Mouse (Mus musculus): ENCODE data around the gene Scamp1.

Gene Scamp1

DNA sequence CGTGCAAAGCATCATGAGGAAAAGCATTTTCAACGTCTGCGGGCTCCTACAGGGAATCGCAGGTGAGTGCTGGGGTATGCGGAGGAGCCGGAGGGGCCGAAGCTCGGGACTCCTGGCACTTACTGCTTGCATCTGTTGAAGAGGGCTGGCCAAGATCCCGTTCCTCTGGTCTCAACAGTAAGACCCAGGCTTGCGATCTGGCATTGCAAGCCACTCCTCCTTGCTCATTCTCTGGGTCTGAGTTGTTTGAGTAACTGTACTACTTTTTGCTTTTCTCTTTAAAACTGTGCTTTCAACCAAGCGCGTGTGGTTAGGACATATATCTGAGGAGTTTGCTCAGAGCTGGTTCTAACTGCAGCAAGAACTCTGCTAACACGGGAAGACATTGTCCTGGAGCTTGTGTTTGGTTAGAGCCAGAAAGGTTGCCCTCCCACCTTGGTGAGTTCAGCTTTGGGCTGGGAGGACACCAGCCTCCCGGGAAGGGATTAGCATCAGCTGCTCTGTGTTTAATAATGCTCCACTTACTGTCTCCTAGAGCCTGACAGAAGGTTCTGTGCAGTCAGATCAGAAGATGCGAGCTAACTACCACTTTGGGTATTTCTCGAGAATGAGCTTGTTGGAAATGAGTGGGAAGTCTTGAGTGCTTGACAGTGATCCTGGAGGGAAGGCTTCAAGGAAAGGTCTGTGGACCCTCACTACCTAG lies 110.9 kb downstream of the Scamp1 start:
- DNase-seq = peak; percentile 34

DNA sequence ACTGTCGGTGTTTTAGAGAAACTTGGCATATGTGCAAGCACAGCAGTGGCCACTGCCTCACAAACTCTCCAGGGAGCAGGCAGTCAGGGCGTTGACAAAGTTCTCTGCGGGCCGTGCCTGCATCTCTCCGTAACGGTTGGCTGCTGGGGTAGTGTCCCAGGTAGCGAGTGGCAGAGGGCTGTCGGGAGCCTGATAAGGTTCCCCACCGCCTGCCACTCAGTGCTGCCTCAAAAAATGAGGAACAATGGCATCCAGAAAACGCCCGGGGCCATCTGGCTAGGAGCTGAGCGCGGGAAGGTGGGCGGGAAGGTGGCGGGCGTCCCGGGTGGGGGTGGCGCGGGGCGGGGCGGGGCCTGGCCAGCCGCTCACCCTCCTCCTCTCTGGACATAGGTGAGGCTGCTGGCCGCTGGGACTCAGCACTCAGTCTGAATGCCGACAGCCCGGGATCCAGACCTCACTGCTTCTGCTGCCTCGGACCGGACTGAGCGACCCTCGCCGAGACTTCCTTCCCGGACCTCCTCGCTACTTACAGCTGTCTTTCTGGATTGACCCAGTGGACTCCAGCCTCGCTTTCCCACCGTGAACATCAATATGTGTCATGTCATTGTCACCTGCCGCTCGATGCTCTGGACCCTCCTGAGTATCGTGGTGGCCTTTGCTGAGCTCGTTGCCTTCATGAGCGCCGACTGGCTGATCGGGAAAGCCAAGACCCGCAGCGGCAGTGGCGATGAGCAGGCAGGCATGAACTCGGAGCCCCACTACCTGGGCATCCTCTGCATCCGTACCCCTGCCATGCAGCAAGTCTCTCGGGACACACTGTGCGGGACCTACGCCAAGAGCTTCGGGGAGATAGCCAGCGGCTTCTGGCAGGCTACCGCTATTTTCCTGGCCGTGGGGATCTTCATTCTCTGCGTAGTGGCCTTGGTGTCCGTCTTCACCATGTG lies 111.8 kb downstream of the Scamp1 start:
- DNase-seq = peak; percentile 69

DNA sequence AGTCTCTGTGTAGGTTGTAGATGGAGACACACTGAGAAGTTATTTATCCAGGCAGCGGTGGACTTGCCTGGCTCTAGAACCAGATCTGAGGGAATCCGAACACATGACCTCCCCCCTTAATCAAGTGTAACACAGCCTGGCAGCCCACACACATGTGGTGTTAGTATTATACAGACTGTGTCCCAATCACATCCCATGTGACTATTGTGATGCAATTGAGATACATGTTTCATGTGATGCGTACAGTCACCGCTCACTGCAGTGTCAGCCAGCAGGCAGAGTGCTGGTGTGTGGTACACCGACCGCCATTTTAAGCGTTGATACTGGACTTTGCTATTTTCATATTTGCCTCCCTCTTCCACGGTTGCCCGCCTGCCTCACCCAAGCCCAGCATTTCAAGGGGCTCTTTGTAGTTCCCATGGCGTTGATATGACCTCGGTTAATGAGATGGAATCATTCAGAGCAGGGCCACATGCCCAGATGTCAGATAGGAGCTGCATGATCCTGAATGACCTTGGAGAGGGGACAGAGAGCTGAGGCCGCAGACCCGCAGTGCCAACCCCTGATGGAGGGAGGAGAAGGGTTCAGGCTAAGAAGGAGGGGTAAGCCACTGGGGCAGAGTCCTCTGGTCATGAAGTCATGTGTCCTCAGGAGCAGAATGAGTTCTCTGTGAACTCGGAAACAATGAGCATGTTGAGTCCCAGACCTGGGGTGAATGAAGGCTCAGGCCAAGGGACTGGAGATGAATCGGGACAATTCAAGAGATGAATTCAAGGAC lies 112.9 kb downstream of the Scamp1 start:
- peak; percentile 43 for DNase-seq

DNA sequence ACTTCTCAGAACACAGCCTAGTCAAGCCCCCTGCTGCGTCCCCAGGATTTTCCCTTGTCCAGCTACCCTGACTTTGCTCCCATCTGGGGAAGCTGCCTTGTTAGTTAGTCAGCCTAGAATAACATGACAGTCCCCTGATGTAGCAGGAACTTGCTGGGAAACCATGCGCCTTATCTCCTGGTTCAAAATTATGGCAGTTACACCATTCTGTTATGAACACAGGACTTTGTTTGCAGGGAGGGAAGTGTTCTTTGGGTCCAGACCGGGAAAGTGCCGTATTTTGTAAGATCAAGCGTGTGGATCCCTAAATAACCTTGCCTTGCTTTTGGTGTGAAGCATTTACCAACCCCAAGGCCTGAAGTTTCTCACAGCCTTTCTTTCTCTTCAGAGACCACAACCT lies 114.0 kb downstream of the Scamp1 start:
- DNase-seq = no peak

DNA sequence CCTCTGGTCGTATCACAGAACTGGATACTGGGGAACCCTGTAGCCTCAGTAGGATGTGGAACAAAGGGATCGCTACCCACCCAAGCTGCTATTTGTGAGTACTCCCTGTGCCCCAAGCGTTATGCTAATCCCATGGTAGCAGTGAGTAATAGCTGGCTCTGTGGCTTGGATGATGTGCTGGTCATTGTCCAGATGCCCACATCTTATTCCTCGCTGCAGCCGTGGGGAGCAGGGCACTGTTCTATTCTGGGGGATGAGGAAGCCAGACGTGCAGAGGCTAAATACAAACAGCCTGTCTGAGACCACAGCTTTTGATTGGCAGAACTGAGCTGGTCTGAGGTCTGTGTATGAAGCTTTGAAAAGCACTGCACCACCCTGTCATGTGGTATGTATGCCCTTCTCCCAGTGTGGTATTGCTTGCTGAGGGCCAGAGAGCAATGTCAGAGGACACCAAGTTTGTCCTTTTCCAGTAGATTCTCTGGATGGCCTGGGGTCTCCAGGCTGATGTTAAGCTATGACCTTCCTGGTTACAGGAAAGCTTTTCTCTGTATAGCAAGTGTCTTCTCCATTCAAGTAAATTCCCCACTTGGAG lies 116.2 kb downstream of the Scamp1 start:
- no peak for DNase-seq

DNA sequence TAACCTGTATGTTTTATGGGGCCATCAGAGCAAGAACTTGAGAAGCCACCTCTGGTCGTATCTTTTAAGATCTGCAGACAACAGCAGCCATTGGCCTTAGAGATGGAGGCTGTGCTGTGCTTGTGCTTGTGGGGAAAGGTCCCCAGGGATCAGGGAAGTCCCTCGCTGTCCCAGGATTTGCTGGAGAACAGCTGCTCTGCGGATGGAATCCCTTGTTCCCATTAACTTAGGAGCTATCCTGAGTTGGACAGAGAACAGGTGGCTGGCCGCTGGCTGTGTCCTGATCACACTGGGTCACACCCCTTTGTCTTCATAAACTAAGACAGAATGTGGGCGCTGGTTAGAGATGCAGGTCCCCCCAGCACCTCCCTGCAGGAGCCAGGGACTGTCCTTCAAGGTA lies 117.3 kb downstream of the Scamp1 start:
- no peak for DNase-seq

DNA sequence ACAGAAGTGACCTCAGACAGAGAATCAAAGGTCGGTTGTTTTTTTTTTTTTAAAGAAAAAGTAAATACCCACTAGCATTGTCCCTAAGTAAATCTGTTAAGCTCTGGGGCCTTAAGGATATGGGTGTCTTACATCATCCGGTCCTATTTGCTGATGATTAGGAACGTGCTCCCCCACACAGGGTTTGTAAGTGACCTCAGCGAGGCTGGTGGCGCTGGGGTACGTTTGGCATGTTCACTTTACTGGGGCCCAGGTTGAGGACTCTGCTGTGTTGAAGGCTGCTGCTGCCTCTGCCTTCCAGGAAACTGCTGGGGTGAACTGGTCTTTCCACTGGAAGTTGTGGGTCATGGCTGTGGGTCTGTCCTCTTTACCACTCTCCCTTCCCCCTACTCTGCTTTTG lies 121.2 kb downstream of the Scamp1 start:
- DNase-seq = no peak

DNA sequence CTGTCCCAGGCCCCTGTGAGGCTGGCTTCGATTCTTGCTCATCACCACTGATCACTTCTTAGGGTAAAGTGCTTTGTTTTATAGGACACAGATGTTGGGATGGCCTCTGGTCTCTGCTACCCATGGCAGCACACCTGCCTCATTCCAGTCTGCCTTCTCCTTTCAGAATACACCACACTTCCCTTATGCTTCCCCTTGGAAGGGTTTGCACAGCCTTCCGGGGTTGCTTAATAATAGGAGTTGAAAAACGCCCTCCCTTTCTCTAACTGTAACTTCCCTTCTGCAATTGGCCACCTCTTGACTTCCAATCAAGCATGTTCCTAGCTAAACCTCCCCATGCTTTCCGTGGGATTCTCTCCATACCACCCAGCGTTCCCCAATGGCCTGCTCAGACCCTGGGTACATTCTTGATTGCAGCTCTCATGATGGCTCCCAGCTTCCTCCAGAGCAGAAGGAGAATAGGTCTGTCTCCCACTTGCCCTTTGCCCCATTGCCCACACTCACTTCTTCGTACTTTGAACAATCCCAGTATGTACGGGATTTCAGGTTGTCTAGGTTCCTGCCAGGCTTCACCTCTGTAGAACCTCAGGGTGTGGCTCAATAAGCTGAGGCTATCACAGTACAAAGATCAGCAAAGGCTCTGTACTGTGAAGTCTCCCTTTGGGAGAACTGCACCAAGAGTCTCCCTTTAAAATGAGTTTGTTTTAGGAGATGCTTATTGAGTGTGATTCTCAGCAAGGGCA lies 126.0 kb downstream of the Scamp1 start:
- DNase-seq = no peak

DNA sequence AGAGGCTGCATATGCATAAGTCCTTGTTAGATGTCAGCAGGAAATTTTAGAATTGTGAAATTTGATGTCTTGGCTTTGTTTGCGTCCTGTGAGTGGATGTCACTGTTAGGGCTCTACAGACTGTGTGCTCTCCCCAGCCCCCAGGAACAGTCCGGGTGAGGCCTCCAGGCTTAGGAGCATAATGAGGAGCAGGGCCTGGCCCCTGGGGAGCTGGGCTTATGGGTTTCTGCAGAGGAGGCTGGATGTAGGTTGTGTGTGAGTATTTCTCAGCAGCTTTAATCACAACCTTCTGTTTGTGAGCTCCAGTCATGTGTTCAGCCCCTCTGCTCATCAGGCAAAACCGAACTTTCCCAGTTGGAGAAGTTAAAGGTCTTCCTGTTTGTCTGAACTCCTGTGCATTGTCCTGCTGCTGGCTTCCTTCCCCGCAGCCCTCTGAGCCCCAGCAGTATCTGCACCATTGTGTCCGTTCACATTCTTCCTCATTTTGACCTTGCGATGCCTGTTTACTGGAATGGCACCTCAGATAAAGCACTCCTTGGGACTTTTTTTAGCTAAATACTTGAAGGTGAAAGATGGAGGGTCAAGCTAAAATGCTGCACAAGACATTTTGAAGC lies 126.7 kb downstream of the Scamp1 start:
- DNase-seq = peak; percentile 64

DNA sequence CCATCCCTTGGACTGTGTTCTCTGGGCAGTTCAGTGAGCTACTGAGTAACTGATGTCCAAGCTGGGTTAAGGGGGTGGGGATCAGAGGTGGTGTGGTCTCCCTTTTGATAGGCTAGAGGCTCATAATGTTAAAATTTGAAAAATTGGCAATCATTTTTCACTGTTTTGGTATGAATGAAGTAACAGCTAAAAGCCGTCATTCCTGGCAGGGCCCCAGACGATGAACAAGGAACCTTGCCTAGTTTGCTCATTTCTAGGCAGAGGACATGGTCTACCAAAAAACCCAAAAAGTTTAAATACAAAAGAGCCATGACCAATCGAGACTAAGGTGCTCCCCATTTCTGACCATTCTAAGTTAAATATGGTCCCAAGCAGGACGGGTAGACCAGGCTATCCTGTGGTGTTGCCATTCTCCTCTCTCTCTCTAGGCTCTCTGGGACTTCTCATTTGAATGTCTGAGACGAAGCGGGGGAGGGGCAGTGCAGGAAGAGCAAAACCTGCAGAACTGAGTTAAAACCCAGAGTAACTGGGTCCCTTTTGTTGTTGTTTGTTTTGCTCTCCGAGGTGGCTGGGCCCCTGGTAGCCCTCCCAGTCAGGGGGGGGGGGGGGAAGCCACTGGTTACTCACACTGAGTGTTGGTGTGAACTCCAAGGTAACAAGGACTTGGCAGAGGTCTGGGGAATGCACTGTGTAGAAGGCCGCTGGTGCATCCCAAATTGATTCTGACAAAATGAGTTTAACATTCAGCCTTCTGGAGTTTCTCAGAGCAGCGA lies 129.8 kb downstream of the Scamp1 start:
- no peak for DNase-seq

DNA sequence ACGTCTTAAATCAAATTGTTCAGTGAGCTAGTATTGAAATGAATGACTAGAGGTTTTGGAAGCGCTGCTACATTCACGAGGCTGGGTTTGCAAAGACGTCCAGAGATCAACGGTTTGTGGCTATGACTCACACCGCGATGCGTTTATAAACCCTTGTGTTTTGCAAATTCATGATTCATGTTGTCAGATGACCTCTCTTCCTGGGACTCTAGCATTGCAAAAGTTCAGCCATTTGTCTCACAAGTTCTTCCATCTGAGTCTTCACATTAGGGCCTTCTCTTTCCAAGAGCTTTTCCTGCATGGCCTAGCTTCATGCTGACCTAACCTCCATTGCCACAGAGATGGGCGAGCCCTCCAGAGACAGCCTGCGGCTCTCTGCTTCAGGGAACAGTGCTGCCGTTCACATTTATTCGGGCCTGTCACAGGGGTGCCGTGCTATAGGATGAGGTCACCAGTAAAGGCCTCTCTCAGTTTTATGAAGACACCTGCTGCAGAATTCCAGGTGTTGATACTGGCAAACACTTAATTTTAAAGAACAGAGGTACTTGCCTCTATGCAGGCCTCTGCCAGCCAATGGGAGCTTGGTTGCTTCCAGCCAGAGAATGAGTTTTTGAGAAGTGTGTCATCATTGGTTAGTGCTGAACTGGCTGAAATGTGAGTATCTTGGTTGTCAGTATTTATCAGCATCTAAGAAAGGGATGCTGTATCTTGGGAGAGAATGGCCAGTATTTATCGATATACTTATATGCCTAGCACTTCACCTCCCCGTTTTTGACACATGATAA lies 131.0 kb downstream of the Scamp1 start:
- DNase-seq = no peak

DNA sequence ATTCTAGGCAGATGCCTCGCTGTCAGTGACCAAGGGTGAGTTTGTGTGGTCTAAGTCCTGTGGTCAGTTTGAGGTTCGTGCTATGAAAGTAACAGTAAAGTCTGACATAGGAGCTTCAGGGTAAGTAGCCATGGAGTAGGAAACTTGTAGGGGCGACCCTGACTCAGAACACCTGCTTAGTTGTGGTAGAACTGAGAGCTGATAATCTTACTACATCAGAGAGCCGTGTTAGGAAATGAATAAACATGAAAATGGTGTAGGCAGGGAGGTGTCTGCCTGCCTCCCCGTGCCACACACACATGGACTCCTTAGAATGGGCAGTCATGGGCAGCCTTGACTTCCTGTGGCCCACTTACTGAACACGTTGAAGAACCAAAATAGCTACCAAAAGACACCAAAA lies 132.0 kb downstream of the Scamp1 start:
- no peak for DNase-seq

DNA sequence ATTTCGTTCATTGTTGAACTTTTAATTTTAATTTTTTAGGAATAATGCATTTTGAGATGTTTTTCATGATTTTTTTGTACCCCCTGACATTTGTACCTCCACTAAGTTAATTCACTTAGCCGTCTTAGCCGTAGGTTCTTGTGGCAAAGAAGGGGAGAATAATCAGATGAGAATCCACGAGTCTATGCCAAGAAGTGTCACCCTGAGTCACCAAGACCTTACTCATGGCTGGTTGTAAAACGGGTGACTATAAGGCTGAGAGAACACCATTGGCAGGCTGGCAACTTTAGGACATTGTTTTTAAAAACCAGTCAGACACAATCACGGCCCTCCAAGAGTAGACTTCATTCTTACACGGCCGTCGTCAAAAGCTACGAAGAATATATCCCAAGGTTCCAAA lies 132.8 kb downstream of the Scamp1 start:
- no peak for DNase-seq

Data from embryo, embryonic 11 days (tissue).